Mouse (Mus musculus) mature B cell (primary cell): ENCODE data around the gene Ppfibp2.

Source experiments
- in situ Hi-C: fragments of 300-500 bp; cut with MboI; formaldehyde crosslinking; loops from 2 replicates; pipeline ENCODE4 v1.14.3; 2019

Gene Ppfibp2

GRCm38 (mm10) chr7:107610880-107611279 is 15.9 kb downstream of the Ppfibp2 start:
- in situ Hi-C loops, result no loop called here

GRCm38 (mm10) chr7:107618028-107618992 is 23.3 kb downstream of the Ppfibp2 start:
- in situ Hi-C loops, result no loop called here

GRCm38 (mm10) chr7:107619225-107619624 is 24.2 kb downstream of the Ppfibp2 start:
- in situ Hi-C loops, result no loop called here

- in situ Hi-C loops, result no loop called here
Observed at GRCm38 (mm10) chr7:107620137-107620536, 25.1 kb downstream of the Ppfibp2 start.

- in situ Hi-C loops, result no loop called here
Observed at GRCm38 (mm10) chr7:107624432-107624831, 29.4 kb downstream of the Ppfibp2 start.

- in situ Hi-C loops, result no loop called here
Observed at GRCm38 (mm10) chr7:107625061-107625460, 30.1 kb downstream of the Ppfibp2 start, which contains the start of gene 5330417H12Rik. Gene 5330417H12Rik, minus strand, starts transcription at chr7:107625161.

GRCm38 (mm10) chr7:107625781-107626180 is 30.8 kb downstream of the Ppfibp2 start:
- in situ Hi-C loops, result no loop called here

GRCm38 (mm10) chr7:107628383-107628782 is 33.4 kb downstream of the Ppfibp2 start:
- in situ Hi-C loops, result no loop called here

- in situ Hi-C loops, result no loop called here
Observed at GRCm38 (mm10) chr7:107633201-107633600, 38.2 kb downstream of the Ppfibp2 start.

- in situ Hi-C loops, result no loop called here
Observed at GRCm38 (mm10) chr7:107637398-107637797, 42.4 kb downstream of the Ppfibp2 start.

- in situ Hi-C loops, result no loop called here
Observed at GRCm38 (mm10) chr7:107638026-107638425, 43.0 kb downstream of the Ppfibp2 start.

GRCm38 (mm10) chr7:107642586-107643275 is 47.7 kb downstream of the Ppfibp2 start:
- in situ Hi-C loops, result no loop called here

GRCm38 (mm10) chr7:107644987-107645386 is 50.0 kb downstream of the Ppfibp2 start:
- in situ Hi-C loops, result no loop called here

GRCm38 (mm10) chr7:107648937-107649688 is 54.1 kb downstream of the Ppfibp2 start:
- in situ Hi-C loops, result no loop called here

GRCm38 (mm10) chr7:107649990-107650389 is 55.0 kb downstream of the Ppfibp2 start:
- in situ Hi-C loops, result no loop called here

- in situ Hi-C loops, result no loop called here
Observed at GRCm38 (mm10) chr7:107651821-107652220, 56.8 kb downstream of the Ppfibp2 start.

- in situ Hi-C loops, result no loop called here
Observed at GRCm38 (mm10) chr7:107656451-107656850, 61.4 kb downstream of the Ppfibp2 start.

GRCm38 (mm10) chr7:107659186-107659918 is 64.3 kb downstream of the Ppfibp2 start:
- in situ Hi-C loops, result no loop called here

GRCm38 (mm10) chr7:107661189-107661842 is 66.3 kb downstream of the Ppfibp2 start:
- in situ Hi-C loops, result no loop called here

- in situ Hi-C loops, result no loop called here
Observed at GRCm38 (mm10) chr7:107661843-107662281, 66.9 kb downstream of the Ppfibp2 start.

- in situ Hi-C loops, result no loop called here
Observed at GRCm38 (mm10) chr7:107663621-107664020, 68.6 kb downstream of the Ppfibp2 start.
